7 mouse cellular contexts compared by ENCODE assay signal in genomic region chr7:99217338-99218074, GRCm38 (mm10). TPM values are rescaled to one million over a fixed set of nuclear protein-coding genes. Genes with fewer than 3 reads are reported as not detected.
DNase-seq lines count a peak whose midpoint lies in the region; ATAC-seq lines count a peak whose summit lies in the region.

No protein-coding gene starts in this region.

- no peak for ATAC-seq in monocyte, adult 5-6 weeks (replicated peaks; ENCODE audit: insufficient number of reproducible peaks, low FRiP score, low TSS enrichment, poor library complexity, severe bottlenecking)

- intact Hi-C loops in heart, postnatal 14 days (cut with DNase I): no loop called here

- DNase-seq in layer of hippocampus, adult 18-20 months (ENCODE audit: low spot score in 2 of 2): peak; percentile 11 to 62
- DNase-seq in layer of hippocampus, postnatal 25 days (ENCODE audit: extremely low spot score in 1 of 2, low spot score in 1 of 2): no peak
- peak; percentile 31 to 38 for DNase-seq in frontal cortex, postnatal 10 days (ENCODE audit: low spot score in 2 of 2)
- DNase-seq in heart, postnatal 14 days: peak; percentile 65 to 80
- peak; percentile 90 for DNase-seq in lung, postnatal 10 days
- DNase-seq in embryo, embryonic 9.5 days (ENCODE audit: extremely low spot score): no peak

RNA-seq across cellular contexts. Expression of gene Mogat2, which starts 20.9 kb away (rescaled TPM):
- not detected for total RNA-seq in layer of hippocampus, adult 18-20 months (2021)
- total RNA-seq in layer of hippocampus, postnatal 25 days (2021): not detected
- not detected for total RNA-seq in heart, postnatal 14 days (2021)
- not detected in 3 replicates for total RNA-seq in monocyte, adult 5-6 weeks (2017)

RNA-seq across cellular contexts. Expression of gene Dgat2, which starts 35.0 kb away (rescaled TPM):
- 10 to 100 TPM; 90.3 to 97.5 TPM for total RNA-seq in layer of hippocampus, adult 18-20 months (2021)
- total RNA-seq in layer of hippocampus, postnatal 25 days (2021): 100 to 1,000 TPM; 100 to 121 TPM
- 100 to 1,000 TPM; 256 to 300 TPM for total RNA-seq in heart, postnatal 14 days (2021)
- 5.5 to 19.7 TPM (median 8.6 TPM) in 3 replicates for total RNA-seq in monocyte, adult 5-6 weeks (2017)

RNA-seq across cellular contexts. Expression of gene Map6, which starts 49.7 kb away (rescaled TPM):
- 100 to 1,000 TPM in 1 of 2 experiments, 10 to 100 TPM in 1; 99.7 to 105 TPM for total RNA-seq in layer of hippocampus, adult 18-20 months (2021)
- total RNA-seq in layer of hippocampus, postnatal 25 days (2021): 100 to 1,000 TPM; 102 to 107 TPM
- total RNA-seq in heart, postnatal 14 days (2021): 1 to 10 TPM; 3.0 to 4.3 TPM
- 0.78 to 1.5 TPM in 2 of 3 replicates, not detected in the other for total RNA-seq in monocyte, adult 5-6 weeks (2017)

Comparison
In these comparisons a context has a peak if more than half of its experiments do, and no peak if none do; other contexts are left out.
1. DNase-seq: peak in layer of hippocampus, adult 18-20 months (2 of 2), frontal cortex, postnatal 10 days (2 of 2), heart, postnatal 14 days (2 of 2) and lung, postnatal 10 days (single experiment); none in layer of hippocampus, postnatal 25 days (0 of 2) and embryo, embryonic 9.5 days (single experiment).
2. RNA of gene Map6, which starts 49.7 kb away (total RNA-seq): 102 to 107 TPM in layer of hippocampus, postnatal 25 days and 99.7 to 105 TPM in layer of hippocampus, adult 18-20 months; 3.0 to 4.3 TPM in heart, postnatal 14 days and 0.78 to 1.5 TPM in monocyte, adult 5-6 weeks; every median in the first group is over 10 times any median in the second.